8 mouse cellular contexts compared by ENCODE assay signal in the genomic region with DNA sequence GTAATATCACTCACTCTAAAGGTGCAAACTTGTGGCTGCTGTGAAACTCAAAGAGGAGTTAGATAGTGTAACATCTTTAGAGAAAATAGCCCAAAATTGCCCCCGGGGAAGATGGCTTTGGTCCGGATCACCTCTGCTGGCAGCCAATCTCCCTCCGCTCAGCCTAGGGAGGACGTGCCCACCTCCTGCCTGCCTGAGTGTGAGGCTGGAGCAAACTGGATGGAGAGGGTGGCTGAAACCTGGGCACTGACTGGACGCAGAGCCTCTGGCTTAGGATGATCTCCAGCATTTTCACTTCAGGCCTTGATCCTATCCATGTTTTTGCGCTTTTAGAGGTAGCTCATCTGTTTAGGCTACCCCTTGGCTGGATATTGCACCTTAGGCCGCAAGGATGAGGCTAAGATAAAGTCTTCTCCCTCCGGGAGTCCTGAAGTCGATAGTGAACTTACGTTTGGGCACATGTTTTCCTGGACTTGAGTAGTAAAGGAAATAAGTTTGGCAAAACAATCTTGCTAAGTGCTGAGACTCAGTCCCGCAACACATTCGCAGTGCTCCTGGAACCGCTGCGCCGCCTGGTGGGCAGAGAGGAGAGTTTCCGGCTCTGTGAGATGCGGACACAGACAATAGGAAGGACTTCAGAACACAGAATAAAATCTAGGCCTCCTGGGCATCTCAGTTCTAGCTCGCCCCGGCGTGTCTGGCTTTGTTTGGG. TPM values are rescaled to one million over a fixed set of nuclear protein-coding genes. Genes with fewer than 3 reads are reported as not detected.
DNase-seq lines count a peak whose midpoint lies in the region; ATAC-seq and TF ChIP-seq lines count a peak whose summit lies in the region.

No protein-coding gene starts in this region.

- TF ChIP-seq POLR2A in olfactory bulb, adult 2 months (IDR thresholded peaks at IDR 0.05; ENCODE audit: insufficient read depth, low read depth, low read length), result no peak
- TF ChIP-seq POLR2A in thymus, adult 2 months (IDR thresholded peaks at IDR 0.05; ENCODE audit: control insufficient read depth, extremely low read depth, insufficient read depth, low read length, poor library complexity), result no peak

- H3K9me3 ChIP-seq in E14TG2a.4 (ENCODE audit: low read length), result no peaks in the 10 kb centered on the region
- H3K9me3 ChIP-seq in forebrain, embryonic 14.5 days (replicated peaks; ENCODE audit: control insufficient read depth, low read length), result no peaks in the 10 kb centered on the region
- no peaks in the 10 kb centered on the region for H3K9me3 ChIP-seq in lung, embryonic 16.5 days (ENCODE audit: control insufficient read depth, low read length)

- H3K27me3 ChIP-seq in E14TG2a.4 (ENCODE audit: insufficient read depth, low read length), result peaks cover 47% of the 10 kb centered on the region
- H3K27me3 ChIP-seq in forebrain, embryonic 14.5 days (replicated peaks; ENCODE audit: control insufficient read depth, insufficient read depth, low read length), result 0 out of 2 replicates have a peak, but pooled peaks cover 13% of the 10 kb centered on the region
- no peaks in the 10 kb centered on the region; the same call in none of the 2 replicates for H3K27me3 ChIP-seq in lung, embryonic 16.5 days (ENCODE audit: control insufficient read depth, insufficient read depth, low read depth, low read length)
- H3K27me3 ChIP-seq in thymus, adult 2 months (ENCODE audit: control insufficient read depth, insufficient read depth, low read length), result peaks cover 21% of the 10 kb centered on the region

- peak overlapping the region; percentile 88 for H3K4me2 ChIP-seq in forebrain, embryonic 14.5 days (ENCODE audit: low read length)
- peak overlapping the region; percentile 94 for H3K4me2 ChIP-seq in lung, embryonic 16.5 days (ENCODE audit: low read depth, low read length)

- peak; percentile 81 for DNase-seq in c-Kit-positive CD71-negative TER-119-negative erythroid progenitor cells, embryonic 14.5 days (ENCODE audit: low read depth)
- DNase-seq in forebrain, embryonic 14.5 days (ENCODE audit: low spot score), result peak; percentile 93
- DNase-seq in heart, postnatal 25 days (ENCODE audit: low spot score), result peak; percentile 74
- peak; percentile 79 to 87 for DNase-seq in layer of hippocampus, adult 2 months (ENCODE audit: low spot score in 2 of 2)
- peak; percentile 84 for DNase-seq in thymus, adult 2 months

- peaks cover 94% of the 10 kb centered on the region for H3K4me1 ChIP-seq in E14TG2a.4 (replicated peaks; ENCODE audit: low read depth, low read length)
- H3K4me1 ChIP-seq in forebrain, embryonic 14.5 days (ENCODE audit: control insufficient read depth, insufficient read depth, low read length), result peaks cover 15% of the 10 kb centered on the region
- H3K4me1 ChIP-seq in lung, embryonic 16.5 days (replicated peaks; ENCODE audit: control insufficient read depth, insufficient read depth, low read length), result peaks cover 20% of the 10 kb centered on the region
- H3K4me1 ChIP-seq in olfactory bulb, adult 2 months (ENCODE audit: control insufficient read depth, insufficient read depth, low read length), result peaks cover 28% of the 10 kb centered on the region
- H3K4me1 ChIP-seq in thymus, adult 2 months (replicated peaks; ENCODE audit: control insufficient read depth, insufficient read depth, low read length), result peaks cover 13% of the 10 kb centered on the region

- peak; percentile 96 for TF ChIP-seq CTCF in E14TG2a.4 (conservative IDR thresholded peaks at IDR 0.05; ENCODE audit: low read length)
- TF ChIP-seq CTCF in layer of hippocampus, adult 2 months (conservative IDR thresholded peaks at IDR 0.05), result peak; percentile 96
- TF ChIP-seq CTCF in olfactory bulb, adult 2 months (IDR thresholded peaks at IDR 0.05; ENCODE audit: insufficient read depth, low read depth, low read length), result peak; percentile 81
- TF ChIP-seq CTCF in thymus, adult 2 months (IDR thresholded peaks at IDR 0.05; ENCODE audit: borderline replicate concordance, control insufficient read depth, extremely low read depth, insufficient read depth, low read length, poor library complexity), result peak; percentile 90

- intact Hi-C loops in heart, postnatal 25 days (cut with DNase I), result loop anchor here (1.0 kb wide), 1 partner anchor 31 kb away; no protein-coding TSS in a partner anchor

- no peak overlapping the region for H3K27ac ChIP-seq in forebrain, embryonic 14.5 days (ENCODE audit: low read depth, low read length)
- H3K27ac ChIP-seq in layer of hippocampus, adult 2 months, result peak overlapping the region; percentile 94; the same call in 1 of the 2 replicates
- peak overlapping the region; percentile 98 for H3K27ac ChIP-seq in lung, embryonic 16.5 days (ENCODE audit: low read length)
- H3K27ac ChIP-seq in olfactory bulb, adult 2 months (ENCODE audit: insufficient read depth, low read depth, low read length), result no peak overlapping the region
- H3K27ac ChIP-seq in thymus, adult 2 months (ENCODE audit: control insufficient read depth, insufficient read depth, low read length), result no peak overlapping the region

- ATAC-seq in forebrain, embryonic 14.5 days, result 0 out of 2 replicates have a peak, but pooled peaks have one; percentile 25
- ATAC-seq in lung, embryonic 16.5 days (ENCODE audit: low read depth), result no peak

- 11% methylated on average over 20 of the region's 20 CpGs for WGBS in forebrain, embryonic 14.5 days
- WGBS in lung, embryonic 16.5 days, result 8% methylated on average over 20 of the region's 20 CpGs
- 19% methylated on average over 20 of the region's 20 CpGs for WGBS in olfactory bulb, adult 2 months
- WGBS in thymus, adult 2 months, result 20% methylated on average over 20 of the region's 20 CpGs

- H3K36me3 ChIP-seq in E14TG2a.4 (ENCODE audit: insufficient read depth, low read length), result no peaks in the 10 kb centered on the region
- no peaks in the 10 kb centered on the region for H3K36me3 ChIP-seq in forebrain, embryonic 14.5 days (ENCODE audit: control insufficient read depth, insufficient read depth, low read length)
- no peaks in the 10 kb centered on the region for H3K36me3 ChIP-seq in lung, embryonic 16.5 days (ENCODE audit: control insufficient read depth, insufficient read depth, low read length)
- H3K36me3 ChIP-seq in thymus, adult 2 months (ENCODE audit: control insufficient read depth, insufficient read depth, low read length), result no peaks in the 10 kb centered on the region

- 0 out of 2 replicates have a peak overlapping the region, but pooled peaks have one; percentile 29 for H3K9ac ChIP-seq in forebrain, embryonic 14.5 days (ENCODE audit: low read length)
- H3K9ac ChIP-seq in lung, embryonic 16.5 days (ENCODE audit: low read length), result peak overlapping the region; percentile 91

- H3K4me3 ChIP-seq in E14TG2a.4 (replicated peaks; ENCODE audit: low read length), result peak overlapping the region; percentile 80
- peak overlapping the region; percentile 41 for H3K4me3 ChIP-seq in forebrain, embryonic 14.5 days (ENCODE audit: low read depth, low read length)
- peak overlapping the region; percentile 74; the same call in 1 of the 2 replicates for H3K4me3 ChIP-seq in layer of hippocampus, adult 2 months
- peak overlapping the region; percentile 84 for H3K4me3 ChIP-seq in lung, embryonic 16.5 days (ENCODE audit: low read length)
- H3K4me3 ChIP-seq in olfactory bulb, adult 2 months (ENCODE audit: insufficient read depth, low read depth, low read length), result no peak overlapping the region
- no peak overlapping the region for H3K4me3 ChIP-seq in thymus, adult 2 months (ENCODE audit: control insufficient read depth, insufficient read depth, low read length)

RNA-seq across cellular contexts. Expression of a gene that starts 0.8 kb away (rescaled TPM):
- polyA plus RNA-seq in forebrain, embryonic 14.5 days (2014; fragmentation: Nextera tagmentation; extraction: Ambion mirVana), result 10.5 and 11.6 TPM in 2 replicates
- 10 to 100 TPM; 29.4 to 33.5 TPM for total RNA-seq in heart, postnatal 25 days (2021)
- total RNA-seq in layer of hippocampus, adult 2 months (2021), result 1 to 10 TPM; 7.6 to 7.9 TPM
- polyA plus RNA-seq in lung, embryonic 16.5 days (2015; fragmentation: Nextera tagmentation; extraction: Ambion mirVana), result 97.2 and 104 TPM in 2 replicates
- not detected in 2 replicates for polyA plus RNA-seq in olfactory bulb, adult 2 months (2012; ENCODE audit: insufficient read depth, insufficient read length, low replicate concordance, missing spikeins)
- 6.3 and 9.7 TPM in 2 replicates for polyA plus RNA-seq in thymus, adult 2 months (2012; rRNA removed)

RNA-seq across cellular contexts. Expression of a gene that starts 11.4 kb away (rescaled TPM):
- polyA plus RNA-seq in forebrain, embryonic 14.5 days (2014; fragmentation: Nextera tagmentation; extraction: Ambion mirVana), result 32.4 and 38.4 TPM in 2 replicates
- 10 to 100 TPM; 21.0 TPM for total RNA-seq in heart, postnatal 25 days (2021)
- total RNA-seq in layer of hippocampus, adult 2 months (2021), result 10 to 100 TPM; 46.3 to 58.9 TPM
- 65.7 and 66.7 TPM in 2 replicates for polyA plus RNA-seq in lung, embryonic 16.5 days (2015; fragmentation: Nextera tagmentation; extraction: Ambion mirVana)
- polyA plus RNA-seq in olfactory bulb, adult 2 months (2012; ENCODE audit: insufficient read depth, insufficient read length, low replicate concordance, missing spikeins), result not detected in 2 replicates
- polyA plus RNA-seq in thymus, adult 2 months (2012; rRNA removed), result 196 and 251 TPM in 2 replicates

RNA-seq across cellular contexts. Expression of a gene that starts 22.6 kb away (rescaled TPM):
- 91.5 and 112 TPM in 2 replicates for polyA plus RNA-seq in forebrain, embryonic 14.5 days (2014; fragmentation: Nextera tagmentation; extraction: Ambion mirVana)
- total RNA-seq in heart, postnatal 25 days (2021), result 10 to 100 TPM; 51.7 to 53.9 TPM
- 10 to 100 TPM; 51.2 to 61.0 TPM for total RNA-seq in layer of hippocampus, adult 2 months (2021)
- polyA plus RNA-seq in lung, embryonic 16.5 days (2015; fragmentation: Nextera tagmentation; extraction: Ambion mirVana), result 135 and 138 TPM in 2 replicates
- not detected in 2 replicates for polyA plus RNA-seq in olfactory bulb, adult 2 months (2012; ENCODE audit: insufficient read depth, insufficient read length, low replicate concordance, missing spikeins)
- 477 and 588 TPM in 2 replicates for polyA plus RNA-seq in thymus, adult 2 months (2012; rRNA removed)

RNA-seq across cellular contexts. Expression of a gene that starts 35.6 kb away (rescaled TPM):
- polyA plus RNA-seq in forebrain, embryonic 14.5 days (2014; fragmentation: Nextera tagmentation; extraction: Ambion mirVana), result 34.0 and 50.3 TPM in 2 replicates
- total RNA-seq in heart, postnatal 25 days (2021), result under 1 TPM; 0.47 to 0.59 TPM
- total RNA-seq in layer of hippocampus, adult 2 months (2021), result 10 to 100 TPM; 89.1 to 92.8 TPM
- 7.2 and 7.7 TPM in 2 replicates for polyA plus RNA-seq in lung, embryonic 16.5 days (2015; fragmentation: Nextera tagmentation; extraction: Ambion mirVana)
- not detected in 2 replicates for polyA plus RNA-seq in olfactory bulb, adult 2 months (2012; ENCODE audit: insufficient read depth, insufficient read length, low replicate concordance, missing spikeins)
- polyA plus RNA-seq in thymus, adult 2 months (2012; rRNA removed), result 12.1 and 13.0 TPM in 2 replicates

RNA-seq across cellular contexts. Expression of a gene that starts 36.0 kb away (rescaled TPM):
- polyA plus RNA-seq in forebrain, embryonic 14.5 days (2014; fragmentation: Nextera tagmentation; extraction: Ambion mirVana), result 197 and 234 TPM in 2 replicates
- 10 to 100 TPM; 73.5 to 87.6 TPM for total RNA-seq in heart, postnatal 25 days (2021)
- 10 to 100 TPM; 75.8 to 80.5 TPM for total RNA-seq in layer of hippocampus, adult 2 months (2021)
- polyA plus RNA-seq in lung, embryonic 16.5 days (2015; fragmentation: Nextera tagmentation; extraction: Ambion mirVana), result 304 and 314 TPM in 2 replicates
- polyA plus RNA-seq in olfactory bulb, adult 2 months (2012; ENCODE audit: insufficient read depth, insufficient read length, low replicate concordance, missing spikeins), result not detected in 2 replicates
- 171 and 183 TPM in 2 replicates for polyA plus RNA-seq in thymus, adult 2 months (2012; rRNA removed)

Comparison
In these comparisons a context has a peak if more than half of its experiments do, and no peak if none do; other contexts are left out.
1. H3K4me3 ChIP-seq: peak in E14TG2a.4 (single experiment), forebrain, embryonic 14.5 days (single experiment), layer of hippocampus, adult 2 months (single experiment) and lung, embryonic 16.5 days (single experiment); none in olfactory bulb, adult 2 months (single experiment) and thymus, adult 2 months (single experiment).
2. H3K27ac ChIP-seq: peak in layer of hippocampus, adult 2 months (single experiment) and lung, embryonic 16.5 days (single experiment); none in forebrain, embryonic 14.5 days (single experiment), olfactory bulb, adult 2 months (single experiment) and thymus, adult 2 months (single experiment).
3. RNA of a gene that starts 11.4 kb away (polyA plus RNA-seq): 196 to 251 TPM in thymus, adult 2 months, 65.7 to 66.7 TPM in lung, embryonic 16.5 days and 32.4 to 38.4 TPM in forebrain, embryonic 14.5 days; not detected in olfactory bulb, adult 2 months; every median in the first group is over 10 times any median in the second.
4. RNA of a gene that starts 22.6 kb away (polyA plus RNA-seq): 477 to 588 TPM in thymus, adult 2 months, 135 to 138 TPM in lung, embryonic 16.5 days and 91.5 to 112 TPM in forebrain, embryonic 14.5 days; not detected in olfactory bulb, adult 2 months; every median in the first group is over 10 times any median in the second.
5. Peak in every context shown above with its lines, with median percentiles within 50 percentile points of each other: CTCF ChIP-seq and DNase-seq.